Mouse (Mus musculus): ENCODE measurements around the gene Tbcel.

The Tbcel gene

DNA sequence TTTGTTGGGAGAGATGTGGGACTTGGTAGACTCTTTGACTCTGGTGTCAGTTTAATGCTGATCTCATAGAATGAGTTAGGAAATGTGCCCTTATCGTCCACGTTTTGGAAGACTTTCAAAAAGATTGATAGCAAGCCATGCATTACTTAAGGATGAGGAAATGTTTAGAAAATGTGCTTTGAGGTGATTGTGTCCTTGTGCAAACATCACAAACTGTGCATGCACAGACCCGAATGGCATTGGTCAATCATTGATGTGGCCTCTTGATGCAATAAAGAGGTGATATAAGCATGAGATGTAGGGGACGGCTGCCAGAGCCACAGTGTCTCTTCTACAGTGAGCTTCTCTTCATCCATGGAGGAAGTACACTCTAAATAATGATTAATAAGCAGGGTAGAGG, 20.7 kb downstream of the Tbcel start:
- in situ Hi-C loops (cut with MboI, MseI): no loop called here

DNA sequence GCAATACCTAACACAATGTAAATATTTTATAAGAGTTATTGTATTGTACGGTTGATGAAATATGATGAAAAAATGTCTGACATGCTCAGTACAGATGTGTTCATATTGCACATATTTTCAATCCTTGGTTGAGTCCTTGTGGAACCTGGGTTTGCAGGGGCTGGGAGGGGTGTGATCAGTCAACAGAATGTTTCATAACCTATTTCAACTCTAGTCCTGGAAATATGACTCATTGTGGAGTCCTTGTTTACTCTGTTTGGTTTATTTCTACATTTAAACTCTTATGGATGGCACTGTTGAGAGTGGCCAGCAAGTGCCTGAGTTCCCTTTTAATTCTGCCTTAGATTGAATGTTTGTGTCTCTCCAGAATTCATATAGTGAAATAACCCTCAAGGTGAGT, 22.9 kb downstream of the Tbcel start:
- in situ Hi-C loops (cut with MboI, MseI): no loop called here

DNA sequence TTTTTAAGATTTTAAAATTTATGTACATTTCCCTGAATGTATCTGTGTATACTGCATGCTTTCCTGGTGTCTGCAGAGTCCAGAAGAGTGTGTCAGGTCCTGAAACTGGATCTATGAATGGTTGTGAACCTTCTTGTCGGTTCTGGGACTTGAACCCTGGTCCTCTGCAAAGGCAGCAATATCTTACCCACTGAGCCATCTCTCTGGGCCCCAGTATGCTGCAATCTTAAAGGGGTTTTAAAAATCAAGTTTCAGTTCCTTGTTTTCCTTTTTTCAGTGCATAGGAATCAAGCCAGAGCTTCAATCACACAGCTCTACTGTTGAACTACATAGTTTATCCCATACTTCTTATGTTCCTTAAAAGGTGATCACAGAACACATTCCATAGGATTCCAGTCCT, 24.7 kb downstream of the Tbcel start:
- in situ Hi-C loops (cut with MboI, MseI): no loop called here

DNA sequence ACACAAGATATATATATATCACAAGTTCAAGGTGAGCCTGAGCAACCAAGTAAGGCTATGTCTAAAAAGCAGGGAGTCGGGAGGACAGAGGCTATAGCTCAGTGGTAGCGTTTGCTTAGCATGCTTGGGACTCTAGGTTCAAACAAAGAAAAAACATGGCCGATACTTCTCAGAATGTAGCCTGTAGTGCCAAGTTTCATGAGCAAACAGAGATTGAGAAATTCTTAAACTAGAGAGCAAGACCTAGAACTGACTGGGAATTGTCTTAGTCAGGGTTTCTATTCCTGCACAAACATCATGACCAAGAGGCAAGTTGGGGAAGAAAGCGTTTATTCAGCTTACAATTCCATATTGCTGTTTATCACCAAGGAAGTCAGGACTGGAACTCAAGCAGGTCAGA, 31.4 kb downstream of the Tbcel start:
- in situ Hi-C loops (cut with MboI, MseI): no loop called here

DNA sequence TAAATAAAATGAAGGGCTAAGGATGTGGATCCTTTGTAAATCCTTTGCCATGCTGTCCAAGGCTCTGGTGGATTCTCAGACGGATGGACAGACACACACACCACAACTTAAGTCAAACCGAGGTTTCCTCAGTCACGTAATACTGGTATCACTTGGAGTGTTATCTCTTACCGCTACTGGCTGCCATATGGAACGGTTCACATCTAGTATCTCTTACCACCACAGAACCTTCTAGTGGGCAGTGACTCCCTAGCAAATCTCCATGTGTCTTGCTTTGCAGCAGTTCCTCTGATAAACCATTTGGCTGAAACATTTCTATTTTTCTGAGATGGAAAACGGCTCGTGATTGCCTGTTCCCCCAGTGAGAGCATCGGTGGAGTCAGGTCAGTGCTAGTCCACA, 33.4 kb downstream of the Tbcel start:
- in situ Hi-C loops (cut with MboI, MseI): no loop called here

- in situ Hi-C loops (cut with MboI, MseI): no loop called here
These were observed 35.5 kb downstream of the Tbcel start for GRCm38 (mm10) chr9:42471921-42472747.

DNA sequence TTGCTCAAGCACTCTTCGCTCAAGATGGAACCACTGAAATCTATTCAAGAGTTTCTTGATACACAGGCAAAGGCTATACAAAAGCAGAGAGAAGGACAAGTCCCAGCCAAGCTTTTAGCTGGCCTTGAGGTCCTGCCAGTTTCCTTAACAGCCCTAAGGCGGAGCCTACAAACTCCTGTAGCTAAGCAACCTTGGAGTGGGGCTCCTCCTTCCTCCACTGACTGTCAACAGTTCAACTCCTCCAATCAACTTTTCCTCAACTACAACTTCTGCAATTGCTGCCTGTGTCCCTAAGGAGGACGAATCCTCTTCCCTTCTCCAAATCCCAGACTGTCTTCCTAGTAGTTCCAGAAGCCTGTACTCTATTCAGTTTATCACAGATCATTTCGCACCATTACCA, 36.4 kb downstream of the Tbcel start:
- in situ Hi-C loops (cut with MboI, MseI): no loop called here

DNA sequence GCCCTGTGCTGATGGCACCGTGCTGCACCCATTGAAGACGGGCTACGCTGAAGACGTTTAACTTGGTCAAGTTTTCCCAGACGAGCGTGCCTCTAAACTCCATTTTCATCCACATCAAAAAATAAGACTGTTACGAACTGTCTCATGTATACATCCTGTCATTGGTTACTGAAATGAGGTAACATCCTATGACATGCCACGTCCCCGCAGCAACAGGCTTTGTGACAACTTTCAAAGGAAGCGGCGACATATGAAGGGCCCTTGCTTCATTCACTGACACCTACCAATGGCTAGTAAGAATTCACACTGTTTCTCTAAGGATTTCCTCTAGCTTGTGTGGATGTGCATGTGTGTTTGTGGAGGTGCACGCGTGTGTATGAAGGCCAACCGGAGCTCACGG, 38.3 kb downstream of the Tbcel start:
- in situ Hi-C loops (cut with MboI, MseI): no loop called here

DNA sequence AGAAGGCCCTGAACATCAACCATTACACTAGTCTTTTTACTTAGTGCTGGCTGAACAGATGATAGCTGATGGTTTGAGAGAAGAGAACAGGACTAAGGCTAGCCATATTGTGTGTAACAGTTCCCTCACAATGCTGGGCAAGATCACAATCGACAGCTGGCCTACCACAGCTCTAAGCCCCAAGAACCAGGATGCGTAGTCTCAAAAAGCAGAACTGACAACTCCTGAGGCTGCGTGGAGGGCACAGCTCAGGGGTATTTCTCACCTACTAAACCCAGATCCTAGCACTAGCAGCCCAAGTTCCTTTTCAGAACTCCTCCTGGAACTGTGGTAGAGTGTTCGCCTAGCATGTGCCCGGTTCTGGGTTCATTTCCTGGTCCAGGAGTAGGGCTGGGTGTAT, 39.2 kb downstream of the Tbcel start:
- in situ Hi-C loops (cut with MboI, MseI): no loop called here

GRCm38 (mm10) chr9:42467116-42467815, 40.3 kb downstream of the Tbcel start:
- in situ Hi-C loops (cut with MboI, MseI): no loop called here

- in situ Hi-C loops (cut with MboI, MseI): no loop called here
These were observed 41.9 kb downstream of the Tbcel start for GRCm38 (mm10) chr9:42465661-42466091.

- in situ Hi-C loops (cut with MboI, MseI): loop anchor here (5.0 kb wide), 1 partner anchor 37 kb away; no protein-coding TSS in a partner anchor
These were observed 43.4 kb downstream of the Tbcel start for GRCm38 (mm10) chr9:42464181-42464580.

GRCm38 (mm10) chr9:42463220-42463989, 44.2 kb downstream of the Tbcel start:
- in situ Hi-C loops (cut with MboI, MseI): loop anchor here (5.0 kb wide), 1 partner anchor 36 kb away; no protein-coding TSS in a partner anchor

DNA sequence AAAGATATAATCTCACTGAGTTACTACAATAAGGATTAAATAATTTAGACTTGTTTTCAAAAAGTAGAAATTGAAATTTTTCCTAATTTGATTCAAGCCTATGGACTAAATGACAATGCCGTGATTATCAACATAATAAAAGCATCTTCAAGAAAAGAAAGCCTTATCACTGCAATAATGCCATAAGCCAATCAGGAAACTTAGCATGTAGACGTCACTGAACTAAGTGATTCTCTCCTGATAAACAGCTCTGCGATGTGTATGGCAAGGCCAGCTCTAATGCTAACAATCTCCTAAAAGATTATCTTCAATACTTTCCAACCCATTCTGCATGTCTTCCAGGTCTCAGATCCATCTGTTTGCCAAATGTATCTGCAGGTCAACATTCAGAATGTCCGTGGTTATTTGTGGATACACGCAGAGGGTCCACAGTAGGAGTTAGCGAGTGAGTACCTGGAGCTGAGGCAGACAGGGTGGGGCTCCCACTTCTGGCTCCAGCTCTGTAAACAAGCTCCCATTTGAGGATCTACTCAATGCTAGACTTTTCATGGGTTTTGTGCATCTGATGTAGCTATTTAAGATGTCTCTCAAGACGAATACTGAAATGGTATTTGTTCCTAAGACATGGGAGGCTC, 44.9 kb downstream of the Tbcel start:
- in situ Hi-C loops (cut with MboI, MseI): loop anchor here (5.0 kb wide), 1 partner anchor 35 kb away; no protein-coding TSS in a partner anchor

DNA sequence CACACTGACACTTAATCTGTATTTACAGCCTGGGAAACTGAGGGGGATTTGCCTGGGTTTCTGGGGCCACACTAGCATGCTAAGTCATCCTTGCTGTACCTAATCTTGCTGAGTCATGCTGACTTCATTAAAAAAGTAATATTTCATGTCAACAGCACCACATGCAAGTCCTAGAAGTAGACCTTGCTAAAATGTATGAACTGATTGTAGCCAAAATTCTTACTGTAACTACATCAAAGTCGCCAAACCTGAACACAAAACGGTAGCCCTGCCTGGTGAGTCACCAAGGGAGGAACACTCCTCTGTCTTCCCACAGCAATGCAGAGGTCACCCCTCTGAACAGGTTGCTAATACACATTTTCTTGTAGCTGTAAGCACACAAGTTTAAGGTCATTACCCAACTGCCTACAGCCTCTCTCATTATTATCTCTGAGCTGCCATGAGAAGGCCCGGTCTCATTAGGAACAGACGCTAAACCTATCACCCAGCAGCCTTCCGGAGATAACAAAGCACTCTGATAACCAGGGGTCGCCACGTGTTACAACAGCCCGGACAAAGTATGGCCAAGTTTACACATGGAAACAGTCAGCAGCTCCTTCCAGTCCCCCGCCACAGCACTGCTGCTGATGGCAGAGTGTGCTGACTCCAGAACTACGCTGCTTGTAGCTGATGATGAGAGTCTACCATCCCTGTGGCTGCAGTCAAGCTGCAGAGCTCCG, 46.1 kb downstream of the Tbcel start:
- in situ Hi-C loops (cut with MboI, MseI): loop anchor here (5.0 kb wide), 1 partner anchor 34 kb away; no protein-coding TSS in a partner anchor

DNA sequence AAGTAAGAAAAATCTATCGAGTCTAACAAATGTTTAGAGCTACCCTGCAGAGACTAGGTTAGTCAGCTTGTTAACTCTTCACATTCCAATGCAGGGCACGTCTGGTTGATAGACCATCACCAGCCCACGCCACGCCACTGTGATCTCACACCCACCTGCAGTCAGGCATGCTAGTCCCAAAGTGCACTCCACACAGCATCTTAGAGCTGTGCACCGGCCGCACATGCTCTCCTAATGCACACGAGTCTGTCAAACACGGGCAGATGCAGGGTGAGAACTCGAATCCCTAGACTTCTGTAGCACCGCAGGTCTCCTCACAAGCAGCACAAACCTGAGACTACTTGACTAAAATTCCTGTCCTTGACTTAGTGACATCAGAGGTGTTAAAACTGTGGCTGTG, 47.3 kb downstream of the Tbcel start:
- in situ Hi-C loops (cut with MboI, MseI): loop anchor here (5.0 kb wide), 1 partner anchor 33 kb away; no protein-coding TSS in a partner anchor

- in situ Hi-C loops (cut with MboI, MseI): loop anchor here (5.0 kb wide), 1 partner anchor 32 kb away; no protein-coding TSS in a partner anchor
These were observed 47.9 kb downstream of the Tbcel start for GRCm38 (mm10) chr9:42459736-42460135.

DNA sequence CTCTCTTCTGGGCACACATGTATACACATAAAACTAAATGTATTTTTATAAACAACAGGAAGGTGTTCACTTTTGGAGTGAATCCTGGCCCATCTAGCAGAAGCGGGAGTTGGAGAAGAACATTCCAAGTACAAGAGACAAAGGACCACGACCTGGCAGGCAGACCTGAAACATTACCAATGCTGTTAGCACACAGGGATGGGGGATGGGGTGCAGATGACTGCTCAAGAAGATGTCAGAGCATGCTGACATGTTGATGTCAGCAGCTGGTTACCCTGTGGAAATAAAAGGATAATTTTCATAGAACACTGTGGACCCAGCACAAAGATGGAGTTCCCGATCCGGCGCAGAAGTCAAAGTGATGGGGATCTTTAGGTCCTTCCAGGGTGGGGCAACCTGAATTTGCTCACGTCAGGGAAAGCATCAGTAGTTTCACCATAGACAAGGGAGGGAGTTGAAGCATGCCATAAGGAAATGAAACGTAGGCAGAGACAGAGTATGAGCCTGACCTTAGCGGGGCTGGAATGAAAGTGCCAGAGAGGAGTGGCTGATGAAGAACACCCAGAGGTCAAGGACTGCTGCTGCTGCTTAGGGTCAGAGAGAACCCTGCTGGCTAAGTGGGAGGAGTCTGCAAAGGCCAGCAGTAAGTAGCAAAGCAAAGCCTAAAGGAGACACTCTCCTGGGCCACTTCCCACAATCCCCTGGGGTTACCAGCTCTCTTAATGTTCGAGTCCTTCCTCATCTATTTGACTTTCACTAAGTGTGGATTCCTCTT, 48.7 kb downstream of the Tbcel start:
- in situ Hi-C loops (cut with MboI, MseI): no loop called here

GRCm38 (mm10) chr9:42457501-42457900, 50.1 kb downstream of the Tbcel start:
- in situ Hi-C loops (cut with MboI, MseI): no loop called here

GRCm38 (mm10) chr9:42454364-42454763, 53.2 kb downstream of the Tbcel start:
- in situ Hi-C loops (cut with MboI, MseI): no loop called here
